Mouse (Mus musculus): ENCODE results near the gene Lrp5. TPM values are rescaled to one million over a fixed set of nuclear protein-coding genes. Genes with fewer than 3 reads are reported as not detected.

The Lrp5 gene
- polyA plus RNA-seq, 1 experiment from 2014 or later, result 10.1 TPM

- WGBS, result 89% methylated on average over 3 of the region's 3 CpGs
- DNase-seq (ENCODE audit: low spot score) (no peak), ATAC-seq (ENCODE audit: low read depth) (no peak)
- Histone ChIP-seq H3K4me2 (ENCODE audit: low read depth, low read length) (no peak overlapping the region), H3K4me3 (ENCODE audit: low read depth, low read length) (no peak overlapping the region), H3K27ac (replicated peaks; ENCODE audit: low read depth, low read length) (no peak overlapping the region), H3K9me3 (ENCODE audit: control insufficient read depth, low read length) (peaks cover 8% of the 10 kb centered on the region), H3K4me1 (ENCODE audit: control insufficient read depth, insufficient read depth, low read length) (peaks cover 5% of the 10 kb centered on the region), H3K9ac (ENCODE audit: low read depth, low read length) (no peak overlapping the region), H3K27me3 (replicated peaks; ENCODE audit: control insufficient read depth, insufficient read depth, low read length) (no peaks in the 10 kb centered on the region), H3K36me3 (ENCODE audit: control insufficient read depth, insufficient read depth, low read length) (peaks cover 79% of the 10 kb centered on the region)
Observed at GRCm38 (mm10) chr19:3647999-3648398, 38.4 kb downstream of the Lrp5 start.

GRCm38 (mm10) chr19:3645813-3646212, 40.6 kb downstream of the Lrp5 start:
- H3K27ac ChIP-seq (replicated peaks; ENCODE audit: low read depth, low read length), result no peak overlapping the region
- no peaks in the 10 kb centered on the region for H3K27me3 ChIP-seq (replicated peaks; ENCODE audit: control insufficient read depth, insufficient read depth, low read length)
- H3K4me3 ChIP-seq (ENCODE audit: low read depth, low read length), result no peak overlapping the region
- H3K36me3 ChIP-seq (ENCODE audit: control insufficient read depth, insufficient read depth, low read length), result peaks cover 59% of the 10 kb centered on the region
- ATAC-seq (ENCODE audit: low read depth), result no peak
- no peak overlapping the region for H3K4me2 ChIP-seq (ENCODE audit: low read depth, low read length)
- no peak for DNase-seq (ENCODE audit: low spot score)
- H3K9me3 ChIP-seq (ENCODE audit: control insufficient read depth, low read length), result no peaks in the 10 kb centered on the region
- peaks cover 27% of the 10 kb centered on the region for H3K4me1 ChIP-seq (ENCODE audit: control insufficient read depth, insufficient read depth, low read length)
- no peak overlapping the region for H3K9ac ChIP-seq (ENCODE audit: low read depth, low read length)
- WGBS, result 79% methylated on average over 3 of the region's 3 CpGs

GRCm38 (mm10) chr19:3645318-3645717, 41.0 kb downstream of the Lrp5 start:
- Histone ChIP-seq H3K27ac (replicated peaks; ENCODE audit: low read depth, low read length) (no peak overlapping the region), H3K9me3 (ENCODE audit: control insufficient read depth, low read length) (no peaks in the 10 kb centered on the region), H3K36me3 (ENCODE audit: control insufficient read depth, insufficient read depth, low read length) (peaks cover 54% of the 10 kb centered on the region), H3K4me3 (ENCODE audit: low read depth, low read length) (no peak overlapping the region), H3K4me1 (ENCODE audit: control insufficient read depth, insufficient read depth, low read length) (peaks cover 32% of the 10 kb centered on the region), H3K27me3 (replicated peaks; ENCODE audit: control insufficient read depth, insufficient read depth, low read length) (no peaks in the 10 kb centered on the region), H3K4me2 (ENCODE audit: low read depth, low read length) (no peak overlapping the region), H3K9ac (ENCODE audit: low read depth, low read length) (no peak overlapping the region)
- WGBS, result 88% methylated on average over 4 of the region's 4 CpGs
- ATAC-seq (ENCODE audit: low read depth) (no peak), DNase-seq (ENCODE audit: low spot score) (no peak)

- Histone ChIP-seq H3K4me1 (ENCODE audit: control insufficient read depth, insufficient read depth, low read length) (peaks cover 51% of the 10 kb centered on the region), H3K27ac (replicated peaks; ENCODE audit: low read depth, low read length) (no peak overlapping the region), H3K27me3 (replicated peaks; ENCODE audit: control insufficient read depth, insufficient read depth, low read length) (no peaks in the 10 kb centered on the region), H3K4me3 (ENCODE audit: low read depth, low read length) (no peak overlapping the region), H3K36me3 (ENCODE audit: control insufficient read depth, insufficient read depth, low read length) (peaks cover 31% of the 10 kb centered on the region), H3K4me2 (ENCODE audit: low read depth, low read length) (no peak overlapping the region), H3K9ac (ENCODE audit: low read depth, low read length) (no peak overlapping the region), H3K9me3 (ENCODE audit: control insufficient read depth, low read length) (no peaks in the 10 kb centered on the region)
- no peak for ATAC-seq (ENCODE audit: low read depth)
- 96% methylated on average over 7 of the region's 7 CpGs for WGBS
- no peak for DNase-seq (ENCODE audit: low spot score)
Observed at GRCm38 (mm10) chr19:3639561-3639960, 46.8 kb downstream of the Lrp5 start.

GRCm38 (mm10) chr19:3638698-3639097, 47.7 kb downstream of the Lrp5 start:
- DNase-seq (ENCODE audit: low spot score), result peak; percentile 51
- Histone ChIP-seq H3K4me1 (ENCODE audit: control insufficient read depth, insufficient read depth, low read length) (peaks cover 51% of the 10 kb centered on the region), H3K27me3 (replicated peaks; ENCODE audit: control insufficient read depth, insufficient read depth, low read length) (no peaks in the 10 kb centered on the region), H3K9me3 (ENCODE audit: control insufficient read depth, low read length) (no peaks in the 10 kb centered on the region), H3K4me2 (ENCODE audit: low read depth, low read length) (no peak overlapping the region), H3K9ac (ENCODE audit: low read depth, low read length) (no peak overlapping the region), H3K36me3 (ENCODE audit: control insufficient read depth, insufficient read depth, low read length) (peaks cover 25% of the 10 kb centered on the region), H3K4me3 (ENCODE audit: low read depth, low read length) (no peak overlapping the region), H3K27ac (replicated peaks; ENCODE audit: low read depth, low read length) (peak overlapping the region; percentile 41; the same call in 1 of the 2 replicates)
- ATAC-seq (ENCODE audit: low read depth), result no peak
- WGBS, result 32% methylated on average over 8 of the region's 8 CpGs

DNA sequence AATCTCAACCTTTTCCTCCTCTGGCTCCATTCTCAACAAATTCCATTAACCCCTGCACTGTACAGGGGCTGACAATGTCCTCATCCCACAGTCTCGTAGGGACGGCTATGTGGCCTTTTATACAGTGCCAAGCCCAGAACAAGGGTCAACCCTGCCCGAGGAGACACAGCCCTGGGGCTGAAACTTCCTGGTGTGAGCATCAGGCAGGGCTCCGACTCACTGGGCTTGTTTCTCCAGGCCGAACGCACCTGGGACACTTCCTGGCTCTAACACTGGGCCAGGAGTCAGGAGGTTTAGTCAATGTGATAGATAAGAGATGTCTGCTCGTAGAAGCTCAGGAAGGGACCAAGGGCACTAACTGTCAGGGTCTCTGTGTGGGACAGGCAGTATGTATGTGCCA, 54.3 kb downstream of the Lrp5 start:
- no peaks in the 10 kb centered on the region for H3K4me1 ChIP-seq (ENCODE audit: control insufficient read depth, insufficient read depth, low read length)
- DNase-seq (ENCODE audit: low spot score), result no peak
- WGBS, result 75% methylated on average over 7 of the region's 7 CpGs
- peaks cover 39% of the 10 kb centered on the region for H3K36me3 ChIP-seq (ENCODE audit: control insufficient read depth, insufficient read depth, low read length)
- H3K4me2 ChIP-seq (ENCODE audit: low read depth, low read length), result no peak overlapping the region
- ATAC-seq (ENCODE audit: low read depth), result no peak
- H3K9ac ChIP-seq (ENCODE audit: low read depth, low read length), result no peak overlapping the region
- no peak overlapping the region for H3K27ac ChIP-seq (replicated peaks; ENCODE audit: low read depth, low read length)
- no peak overlapping the region for H3K4me3 ChIP-seq (ENCODE audit: low read depth, low read length)
- no peaks in the 10 kb centered on the region for H3K27me3 ChIP-seq (replicated peaks; ENCODE audit: control insufficient read depth, insufficient read depth, low read length)
- no peaks in the 10 kb centered on the region for H3K9me3 ChIP-seq (ENCODE audit: control insufficient read depth, low read length)

GRCm38 (mm10) chr19:3631431-3631830, 54.9 kb downstream of the Lrp5 start:
- ATAC-seq (ENCODE audit: low read depth), result no peak
- Histone ChIP-seq H3K27me3 (replicated peaks; ENCODE audit: control insufficient read depth, insufficient read depth, low read length) (no peaks in the 10 kb centered on the region), H3K27ac (replicated peaks; ENCODE audit: low read depth, low read length) (no peak overlapping the region), H3K4me3 (ENCODE audit: low read depth, low read length) (no peak overlapping the region), H3K9ac (ENCODE audit: low read depth, low read length) (no peak overlapping the region), H3K9me3 (ENCODE audit: control insufficient read depth, low read length) (no peaks in the 10 kb centered on the region), H3K36me3 (ENCODE audit: control insufficient read depth, insufficient read depth, low read length) (peaks cover 44% of the 10 kb centered on the region), H3K4me2 (ENCODE audit: low read depth, low read length) (no peak overlapping the region), H3K4me1 (ENCODE audit: control insufficient read depth, insufficient read depth, low read length) (no peaks in the 10 kb centered on the region)
- 72% methylated on average over 5 of the region's 5 CpGs for WGBS
- no peak for DNase-seq (ENCODE audit: low spot score)

GRCm38 (mm10) chr19:3630486-3630885, 55.9 kb downstream of the Lrp5 start:
- Histone ChIP-seq H3K4me3 (ENCODE audit: low read depth, low read length) (no peak overlapping the region), H3K27ac (replicated peaks; ENCODE audit: low read depth, low read length) (no peak overlapping the region), H3K36me3 (ENCODE audit: control insufficient read depth, insufficient read depth, low read length) (peaks cover 44% of the 10 kb centered on the region), H3K27me3 (replicated peaks; ENCODE audit: control insufficient read depth, insufficient read depth, low read length) (no peaks in the 10 kb centered on the region), H3K4me2 (ENCODE audit: low read depth, low read length) (no peak overlapping the region), H3K9me3 (ENCODE audit: control insufficient read depth, low read length) (no peaks in the 10 kb centered on the region), H3K9ac (ENCODE audit: low read depth, low read length) (no peak overlapping the region), H3K4me1 (ENCODE audit: control insufficient read depth, insufficient read depth, low read length) (no peaks in the 10 kb centered on the region)
- ATAC-seq (ENCODE audit: low read depth) (no peak; the same call in 1 of the 2 replicates), DNase-seq (ENCODE audit: low spot score) (no peak)
- 44% methylated on average over 5 of the region's 5 CpGs for WGBS

DNA sequence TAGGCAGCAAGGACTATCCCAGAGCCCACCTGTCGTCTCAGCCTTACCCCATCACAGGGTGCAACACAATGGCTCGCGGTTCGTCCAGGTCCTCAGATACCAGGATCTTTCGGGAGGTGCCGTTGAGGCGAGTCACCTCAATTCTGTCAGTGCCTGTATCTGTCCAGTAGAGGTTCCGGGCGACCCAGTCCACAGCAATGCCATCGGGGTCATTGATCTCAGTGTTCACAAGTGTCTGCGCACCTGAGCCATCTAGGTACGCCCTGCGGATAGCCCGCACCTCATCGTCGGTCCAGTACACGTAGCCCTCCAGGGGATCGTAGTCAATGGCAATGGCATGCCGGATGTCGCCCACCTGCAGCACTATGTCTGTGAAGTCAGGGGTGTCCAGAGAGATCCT, 56.3 kb downstream of the Lrp5 start:
- WGBS, result 91% methylated on average over 20 of the region's 20 CpGs
- Histone ChIP-seq H3K9ac (ENCODE audit: low read depth, low read length) (no peak overlapping the region), H3K4me3 (ENCODE audit: low read depth, low read length) (no peak overlapping the region), H3K4me2 (ENCODE audit: low read depth, low read length) (no peak overlapping the region), H3K27ac (replicated peaks; ENCODE audit: low read depth, low read length) (no peak overlapping the region), H3K36me3 (ENCODE audit: control insufficient read depth, insufficient read depth, low read length) (peaks cover 48% of the 10 kb centered on the region), H3K9me3 (ENCODE audit: control insufficient read depth, low read length) (no peaks in the 10 kb centered on the region), H3K4me1 (ENCODE audit: control insufficient read depth, insufficient read depth, low read length) (no peaks in the 10 kb centered on the region), H3K27me3 (replicated peaks; ENCODE audit: control insufficient read depth, insufficient read depth, low read length) (no peaks in the 10 kb centered on the region)
- ATAC-seq (ENCODE audit: low read depth), result no peak; the same call in 1 of the 2 replicates
- DNase-seq (ENCODE audit: low spot score), result no peak
